Mouse (Mus musculus) embryonic facial prominence, embryonic 10.5 days (tissue): ENCODE results near the gene Atp2a3. TPM values are rescaled to one million over a fixed set of nuclear protein-coding genes. Genes with fewer than 3 reads are reported as not detected.

Experiments used
- DNase-seq: peaks from one replicate; pipeline ENCODE4 v3.0.0-alpha.2; 2017; ENCODE audit warnings: low spot score
- H3K27ac ChIP-seq: fragments of 300-500 bp; sonication (generic); replicated peaks from 2 replicates; pipeline ENCODE4 v1.5.1; 2016; ENCODE audit warnings: mild to moderate bottlenecking
- H3K27me3 ChIP-seq: fragments of 300-500 bp; sonication (generic); replicated peaks from 2 replicates; pipeline ENCODE4 v1.6.1; 2016; ENCODE audit warnings: low read depth, mild to moderate bottlenecking; ENCODE audit not compliant: poor library complexity, severe bottlenecking
- H3K36me3 ChIP-seq: fragments of 300-500 bp; sonication (generic); replicated peaks from 2 replicates; pipeline ENCODE4 v1.6.1; 2016; ENCODE audit warnings: mild to moderate bottlenecking, moderate library complexity
- H3K4me1 ChIP-seq: fragments of 300-500 bp; sonication (generic); 2 replicates; pipeline ENCODE4 v1.6.1; 2016
- H3K4me3 ChIP-seq: fragments of 300-500 bp; sonication (generic); 2 replicates; pipeline ENCODE4 v1.5.1; 2016; ENCODE audit warnings: mild to moderate bottlenecking, moderate library complexity
- H3K9me3 ChIP-seq: fragments of 300-500 bp; sonication (generic); 2 replicates; pipeline ENCODE4 v1.6.1; 2016; ENCODE audit warnings: mild to moderate bottlenecking
- WGBS: fragments of 180-500 bp; shearing (Covaris S2); methylation state at CpG from one replicate; pipeline ENCODE4 v1.1.7; 2016; 5-methylcytosine and 5-hydroxymethylcytosine counted together
- polyA plus RNA-seq: library from polyadenylated mRNA; unstranded; fragments of >200 nt; fragmentation: Nextera tagmentation; extraction: Ambion mirVana; gene quantifications from 2 replicates; pipeline ENCODE4 v1.2.1, GENCODE M21; 2016

Gene Atp2a3
- 1.3 and 1.4 TPM in 2 replicates for polyA plus RNA-seq

GRCm38 (mm10) chr11:72961072-72961980 lies at the start of gene Atp2a3:
TSS of gene Atp2a3 (plus strand) at chr11:72961169.
- no peak within 1 kb of the TSS for H3K27ac ChIP-seq
- 5% methylated on average over 70 of the region's 70 CpGs for WGBS
- peaks cover 78% of the 10 kb centered on the region for H3K27me3 ChIP-seq
- no peak for DNase-seq
- peaks cover 29% of the 10 kb centered on the region for H3K4me1 ChIP-seq
- no peaks in the 10 kb centered on the region for H3K36me3 ChIP-seq
- no peaks in the 10 kb centered on the region for H3K9me3 ChIP-seq
- peak within 1 kb of the TSS; percentile 53 for H3K4me3 ChIP-seq

GRCm38 (mm10) chr11:72917299-72917996 lies 43.5 kb upstream of the Atp2a3 start:
- Histone ChIP-seq H3K36me3 (peaks cover 86% of the 10 kb centered on the region), H3K4me1 (no peaks in the 10 kb centered on the region), H3K4me3 (no peak overlapping the region), H3K9me3 (no peaks in the 10 kb centered on the region), H3K27me3 (no peaks in the 10 kb centered on the region), H3K27ac (no peak overlapping the region)
- 76% methylated on average over 7 of the region's 7 CpGs for WGBS
- DNase-seq, result no peak

- peaks cover 12% of the 10 kb centered on the region for H3K4me1 ChIP-seq
- H3K36me3 ChIP-seq, result peaks cover 64% of the 10 kb centered on the region
- no peak overlapping the region for H3K4me3 ChIP-seq
- no peak overlapping the region for H3K27ac ChIP-seq
- no peaks in the 10 kb centered on the region for H3K9me3 ChIP-seq
- 80% methylated on average over 4 of the region's 4 CpGs for WGBS
- DNase-seq, result no peak
- no peaks in the 10 kb centered on the region for H3K27me3 ChIP-seq
These were observed 37.9 kb upstream of the Atp2a3 start for GRCm38 (mm10) chr11:72923116-72923515.

DNA sequence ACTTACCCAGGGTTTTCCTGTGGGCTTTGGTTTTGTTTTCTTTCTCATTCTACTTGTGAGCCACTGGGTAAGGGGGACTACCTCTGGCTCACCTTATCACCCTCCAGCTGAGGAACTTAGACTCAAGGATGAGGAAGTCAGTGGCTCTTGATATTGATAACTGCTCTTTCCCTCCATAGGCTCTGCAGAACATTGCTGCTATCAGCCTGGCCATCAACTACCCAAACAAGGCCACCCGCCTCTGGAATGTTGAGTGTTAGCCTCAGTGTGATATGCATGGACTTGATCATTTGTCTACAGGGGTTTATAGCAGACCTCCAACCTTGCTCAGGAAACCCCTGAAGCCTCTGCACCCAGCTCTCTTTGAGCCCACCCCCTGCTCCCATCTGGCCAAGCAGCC lies 36.5 kb upstream of the Atp2a3 start:
- Histone ChIP-seq H3K4me3 (no peak overlapping the region), H3K36me3 (peaks cover 51% of the 10 kb centered on the region), H3K9me3 (no peaks in the 10 kb centered on the region), H3K27me3 (no peaks in the 10 kb centered on the region), H3K4me1 (peaks cover 12% of the 10 kb centered on the region), H3K27ac (no peak overlapping the region)
- no peak for DNase-seq
- WGBS, result 71% methylated on average over 1 of the region's 1 CpGs

DNA sequence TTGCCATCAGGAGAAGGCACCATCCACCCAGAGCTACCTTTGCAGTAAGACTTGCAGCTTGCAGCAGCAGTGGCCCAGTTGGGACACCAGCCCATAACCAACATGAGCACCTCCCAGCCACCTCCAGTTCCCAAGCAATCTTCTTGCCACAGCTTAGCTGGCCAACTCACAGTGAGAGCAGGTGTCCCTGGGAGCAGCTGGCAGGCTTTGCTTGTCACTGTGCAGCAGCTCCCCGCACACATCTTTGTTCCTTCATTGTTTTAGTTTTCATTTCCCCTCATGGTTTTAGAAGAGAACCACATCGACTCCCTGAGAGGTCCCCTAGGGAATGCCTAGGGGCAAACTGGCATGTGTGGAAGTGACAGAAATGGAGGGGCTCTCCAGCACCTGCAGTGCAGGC lies 35.9 kb upstream of the Atp2a3 start:
- Histone ChIP-seq H3K9me3 (no peaks in the 10 kb centered on the region), H3K27ac (no peak overlapping the region), H3K4me1 (peaks cover 12% of the 10 kb centered on the region), H3K27me3 (no peaks in the 10 kb centered on the region), H3K36me3 (peaks cover 46% of the 10 kb centered on the region), H3K4me3 (no peak overlapping the region)
- 81% methylated on average over 2 of the region's 2 CpGs for WGBS
- no peak for DNase-seq

DNA sequence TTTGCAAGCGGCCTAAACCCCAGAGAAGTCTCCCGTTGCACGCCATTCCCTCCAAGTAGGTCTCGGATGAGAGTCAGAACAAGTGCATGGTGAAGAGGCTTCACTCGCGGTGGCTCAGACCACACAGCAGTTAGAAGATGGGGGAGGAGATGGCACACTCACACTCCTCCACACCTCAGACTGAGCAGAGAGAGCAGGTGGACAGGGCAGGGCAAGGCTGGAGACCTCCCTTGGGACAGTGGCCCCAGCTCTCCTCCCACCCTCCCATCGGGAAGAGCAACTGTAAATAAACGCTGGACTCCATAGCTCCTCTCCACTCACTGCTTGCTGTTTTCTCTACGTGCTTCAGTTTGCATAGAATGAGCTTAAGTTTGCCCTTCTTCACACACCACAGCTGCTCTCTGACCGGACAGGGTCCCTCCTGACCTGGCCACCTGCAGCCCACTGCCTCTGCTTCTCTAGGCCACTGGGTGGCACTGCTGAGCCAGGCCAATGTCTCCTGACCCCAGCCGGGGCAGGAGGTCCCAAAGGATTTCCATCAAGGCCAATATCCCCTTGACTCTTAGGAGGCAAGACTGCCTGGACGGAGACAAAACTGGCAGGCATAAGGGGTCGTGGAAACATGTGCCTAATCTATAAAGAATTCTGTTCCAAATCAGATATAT lies 34.6 kb upstream of the Atp2a3 start:
- WGBS, result 54% methylated on average over 13 of the region's 13 CpGs
- no peaks in the 10 kb centered on the region for H3K9me3 ChIP-seq
- H3K27ac ChIP-seq, result no peak overlapping the region
- peaks cover 38% of the 10 kb centered on the region for H3K36me3 ChIP-seq
- peaks cover 12% of the 10 kb centered on the region for H3K4me1 ChIP-seq
- DNase-seq, result peak; percentile 76
- H3K27me3 ChIP-seq, result no peaks in the 10 kb centered on the region
- no peak overlapping the region for H3K4me3 ChIP-seq

DNA sequence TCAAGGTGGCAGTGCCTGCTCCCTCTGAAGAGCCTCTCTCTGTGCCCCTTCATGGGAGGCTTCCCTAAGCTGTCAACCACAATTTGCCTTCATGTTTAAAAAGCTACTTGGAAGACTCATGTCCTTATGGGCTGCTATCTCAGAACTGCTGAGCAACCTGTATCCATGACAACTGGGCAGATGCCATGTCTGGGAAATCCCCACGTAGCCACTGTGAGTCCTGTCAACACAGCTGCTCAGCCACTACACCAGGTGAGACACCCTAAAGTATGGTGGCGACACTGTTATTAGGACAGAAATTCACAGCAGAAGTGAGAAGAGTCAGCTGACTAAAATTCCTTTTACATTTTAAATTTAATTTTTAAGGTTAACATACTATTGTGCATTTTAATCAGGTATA lies 32.5 kb upstream of the Atp2a3 start:
- H3K4me1 ChIP-seq, result peaks cover 7% of the 10 kb centered on the region; the same call in 1 of the 2 replicates
- H3K9me3 ChIP-seq, result no peaks in the 10 kb centered on the region
- H3K4me3 ChIP-seq, result no peak overlapping the region
- 74% methylated on average over 2 of the region's 2 CpGs for WGBS
- peaks cover 23% of the 10 kb centered on the region for H3K36me3 ChIP-seq
- H3K27ac ChIP-seq, result no peak overlapping the region
- H3K27me3 ChIP-seq, result no peaks in the 10 kb centered on the region
- no peak for DNase-seq

DNA sequence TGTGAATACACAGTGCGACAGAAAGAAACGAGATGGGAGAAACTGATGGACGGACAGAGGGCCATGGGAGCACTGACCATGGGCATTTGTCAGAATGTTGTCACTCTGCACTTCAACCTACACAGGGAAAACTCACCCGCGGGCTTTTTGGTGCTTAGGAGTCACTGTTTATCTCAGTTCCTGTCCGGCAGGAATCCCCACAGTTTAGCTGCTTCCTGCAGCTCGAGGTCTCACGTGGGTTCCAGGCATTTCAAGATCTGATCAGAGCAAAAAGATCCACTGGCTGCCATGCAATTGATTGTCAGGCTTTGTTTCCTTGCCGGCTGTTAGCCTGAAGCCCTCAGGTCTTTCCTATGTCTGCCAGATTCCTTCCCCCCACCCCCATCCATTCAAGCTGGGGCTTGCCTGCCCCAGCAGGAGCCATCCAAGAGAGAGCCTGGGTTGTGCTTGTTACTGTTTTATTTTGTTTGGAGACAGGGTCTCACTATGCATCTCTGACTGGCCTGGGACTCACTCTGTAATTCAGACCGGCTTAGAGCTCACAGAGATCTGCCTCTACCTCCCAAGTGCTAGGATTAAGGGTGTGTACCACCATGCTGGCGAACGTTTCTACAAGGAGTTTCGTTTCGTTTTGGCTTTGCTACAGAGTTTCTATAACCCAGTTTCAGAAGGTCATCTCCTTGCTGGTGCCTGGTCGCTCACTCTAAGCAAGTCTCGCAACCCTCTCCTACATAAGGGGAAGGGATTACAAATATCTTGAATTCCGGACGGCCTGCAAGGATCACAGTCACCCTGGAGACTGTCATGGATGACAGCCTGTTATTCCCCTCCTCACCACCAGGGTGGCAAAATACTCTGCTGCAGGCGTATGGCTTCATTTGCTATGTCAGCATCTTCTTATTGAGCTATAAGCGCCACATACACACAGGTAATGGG lies 20.5 kb upstream of the Atp2a3 start:
- WGBS, result 31% methylated on average over 20 of the region's 20 CpGs
- Histone ChIP-seq H3K27ac (peak overlapping the region; percentile 54; the same call in 1 of the 2 replicates), H3K9me3 (no peaks in the 10 kb centered on the region), H3K4me3 (peak overlapping the region; percentile 49), H3K36me3 (no peaks in the 10 kb centered on the region), H3K27me3 (peaks cover 5% of the 10 kb centered on the region; the same call in 1 of the 2 replicates), H3K4me1 (peaks cover 23% of the 10 kb centered on the region)
- DNase-seq, result peak; percentile 63

DNA sequence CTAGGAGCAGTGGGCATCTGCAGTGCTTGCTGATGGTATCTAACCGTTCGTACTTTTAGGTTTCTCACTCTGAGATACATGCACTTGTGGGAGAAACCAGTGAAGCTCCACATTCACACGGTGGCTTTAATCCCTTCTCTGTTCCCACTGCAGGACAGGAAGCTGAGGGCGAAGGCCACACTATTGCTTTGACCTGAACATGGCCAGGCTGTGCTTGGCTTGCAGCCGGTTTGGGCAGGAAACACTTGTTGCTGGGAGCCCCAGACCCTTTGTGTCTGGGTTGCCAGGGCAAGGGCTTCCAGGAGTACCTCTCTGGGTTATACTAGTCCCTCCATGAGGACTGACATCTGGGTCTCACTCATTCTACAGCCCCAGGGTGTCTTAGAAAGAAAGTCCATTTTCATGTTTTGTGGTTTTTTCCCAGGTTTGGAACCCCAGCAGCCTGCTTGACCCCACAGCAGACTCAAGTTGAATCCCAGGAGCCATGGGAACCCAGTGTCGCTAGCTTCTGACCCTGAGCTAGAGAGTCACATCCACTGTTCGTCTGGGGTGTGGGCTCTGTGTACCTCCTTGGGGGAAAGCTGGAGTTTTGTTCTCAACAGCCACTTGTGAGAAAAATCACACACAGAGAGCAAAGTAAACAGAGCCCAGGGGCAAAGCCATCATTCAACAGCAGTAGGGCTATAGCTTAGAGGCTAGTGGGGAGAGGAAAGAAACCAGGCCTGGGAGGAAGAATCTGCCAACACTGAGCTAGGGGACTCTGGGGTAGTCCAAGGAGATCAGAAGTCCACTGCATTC lies 15.8 kb upstream of the Atp2a3 start:
- Histone ChIP-seq H3K27me3 (peaks cover 12% of the 10 kb centered on the region; the same call in 1 of the 2 replicates), H3K4me1 (peaks cover 46% of the 10 kb centered on the region), H3K36me3 (no peaks in the 10 kb centered on the region), H3K9me3 (no peaks in the 10 kb centered on the region), H3K4me3 (no peak overlapping the region), H3K27ac (peak overlapping the region; percentile 52; the same call in 1 of the 2 replicates)
- DNase-seq, result no peak
- 44% methylated on average over 7 of the region's 7 CpGs for WGBS

- Histone ChIP-seq H3K27ac (peak overlapping the region; percentile 54), H3K4me1 (peaks cover 41% of the 10 kb centered on the region), H3K27me3 (peaks cover 12% of the 10 kb centered on the region; the same call in 1 of the 2 replicates), H3K4me3 (no peak overlapping the region), H3K9me3 (no peaks in the 10 kb centered on the region), H3K36me3 (no peaks in the 10 kb centered on the region)
- 56% methylated on average over 6 of the region's 6 CpGs for WGBS
- DNase-seq, result no peak
These were observed 15.0 kb upstream of the Atp2a3 start for GRCm38 (mm10) chr11:72945875-72946559.
